Comparison of ENCODE assay signal across 8 mouse cellular contexts in genomic region chr11:119057291-119057690, GRCm38 (mm10). TPM values are rescaled to one million over a fixed set of nuclear protein-coding genes. Genes with fewer than 3 reads are reported as not detected.
DNase-seq lines count a peak whose midpoint lies in the region; ATAC-seq and TF ChIP-seq lines count a peak whose summit lies in the region.

No protein-coding gene starts in this region.

- no peaks in the 10 kb centered on the region for H3K9me3 ChIP-seq in embryonic facial prominence, embryonic 13.5 days
- H3K9me3 ChIP-seq in intestine, embryonic 15.5 days = no peaks in the 10 kb centered on the region

- no peak for ATAC-seq in embryonic facial prominence, embryonic 13.5 days (ENCODE audit: insufficient number of reproducible peaks, insufficient read depth, low FRiP score, low TSS enrichment, low read depth)
- ATAC-seq in intestine, embryonic 15.5 days = no peak

- no peak for DNase-seq in left cerebral cortex, adult 2 months (ENCODE audit: extremely low spot score in 1 of 2, low spot score in 2 of 2)
- no peak for DNase-seq in left cerebral cortex, postnatal 25 days (ENCODE audit: low spot score in 2 of 2)
- peak; percentile 53 for DNase-seq in naive thymus-derived CD4-positive, alpha-beta T cell, adult 2 months (ENCODE audit: low read depth)
- DNase-seq in adrenal gland, postnatal 36 days = no peak
- DNase-seq in adrenal gland, postnatal 14 days = no peak
- DNase-seq in gastrocnemius, postnatal 14 days = no peak

- peak overlapping the region; percentile 88 for H3K9ac ChIP-seq in embryonic facial prominence, embryonic 13.5 days
- H3K9ac ChIP-seq in intestine, embryonic 15.5 days = peak overlapping the region; percentile 84

- H3K36me3 ChIP-seq in embryonic facial prominence, embryonic 13.5 days = no peaks in the 10 kb centered on the region
- no peaks in the 10 kb centered on the region for H3K36me3 ChIP-seq in intestine, embryonic 15.5 days

- peaks cover 55% of the 10 kb centered on the region for H3K4me1 ChIP-seq in embryonic facial prominence, embryonic 13.5 days
- H3K4me1 ChIP-seq in intestine, embryonic 15.5 days (replicated peaks) = peaks cover 54% of the 10 kb centered on the region

- H3K4me2 ChIP-seq in embryonic facial prominence, embryonic 13.5 days = peak overlapping the region; percentile 87
- peak overlapping the region; percentile 94 for H3K4me2 ChIP-seq in intestine, embryonic 15.5 days (replicated peaks)

- intact Hi-C loops in left cerebral cortex, adult 2 months (cut with DNase I) = loop anchor here (2.0 kb wide), 1 partner anchor 14 kb away; no protein-coding TSS in a partner anchor
- intact Hi-C loops in left cerebral cortex, postnatal 25 days (cut with DNase I) = no loop called here
- intact Hi-C loops in gastrocnemius, postnatal 14 days (cut with DNase I; ENCODE audit: low total_unique reads) = no loop called here

- peak overlapping the region; percentile 80 for H3K4me3 ChIP-seq in left cerebral cortex, adult 2 months
- peak overlapping the region; percentile 55 for H3K4me3 ChIP-seq in embryonic facial prominence, embryonic 13.5 days
- peak overlapping the region; percentile 61 for H3K4me3 ChIP-seq in intestine, embryonic 15.5 days (replicated peaks)

- no peak for TF ChIP-seq CTCF in left cerebral cortex, adult 2 months (IDR thresholded peaks at IDR 0.05)

- no peak overlapping the region; the same call in 1 of the 2 replicates for H3K27ac ChIP-seq in left cerebral cortex, adult 2 months
- 0 out of 2 replicates have a peak overlapping the region, but pooled peaks have one; percentile 22 for H3K27ac ChIP-seq in embryonic facial prominence, embryonic 13.5 days
- no peak overlapping the region for H3K27ac ChIP-seq in intestine, embryonic 15.5 days

- WGBS in embryonic facial prominence, embryonic 13.5 days = 5% methylated on average over 9 of the region's 9 CpGs
- WGBS in intestine, embryonic 15.5 days = 10% methylated on average over 9 of the region's 9 CpGs

- H3K27me3 ChIP-seq in embryonic facial prominence, embryonic 13.5 days = peaks cover 87% of the 10 kb centered on the region
- H3K27me3 ChIP-seq in intestine, embryonic 15.5 days (replicated peaks) = peaks cover 71% of the 10 kb centered on the region

RNA-seq across cellular contexts. Expression of gene Cbx8, which starts 16.5 kb away (rescaled TPM):
- total RNA-seq in left cerebral cortex, adult 2 months (2021) = 10 to 100 TPM; 11.1 to 11.2 TPM
- total RNA-seq in left cerebral cortex, postnatal 25 days (2021) = 10 to 100 TPM; 12.9 to 17.7 TPM
- 6.8 and 10.7 TPM in 2 replicates for polyA plus RNA-seq in embryonic facial prominence, embryonic 13.5 days (2015; fragmentation: Nextera tagmentation; extraction: Ambion mirVana)
- polyA plus RNA-seq in intestine, embryonic 15.5 days (2015; fragmentation: Nextera tagmentation; extraction: Ambion mirVana) = 7.4 and 7.9 TPM in 2 replicates
- 10 to 100 TPM; 21.4 to 21.5 TPM for total RNA-seq in adrenal gland, postnatal 36 days (2021)
- 13.1 and 16.7 TPM in 2 replicates for total RNA-seq in adrenal gland, postnatal 14 days (2021)
- 1 to 10 TPM; 2.1 to 2.7 TPM for total RNA-seq in gastrocnemius, postnatal 14 days (2021)

RNA-seq across cellular contexts. Expression of gene Cbx4, which starts 28.7 kb away (rescaled TPM):
- total RNA-seq in left cerebral cortex, adult 2 months (2021) = 10 to 100 TPM; 51.4 to 54.3 TPM
- 10 to 100 TPM; 59.5 to 66.2 TPM for total RNA-seq in left cerebral cortex, postnatal 25 days (2021)
- polyA plus RNA-seq in embryonic facial prominence, embryonic 13.5 days (2015; fragmentation: Nextera tagmentation; extraction: Ambion mirVana) = 13.0 and 14.4 TPM in 2 replicates
- polyA plus RNA-seq in intestine, embryonic 15.5 days (2015; fragmentation: Nextera tagmentation; extraction: Ambion mirVana) = 10.7 and 11.2 TPM in 2 replicates
- total RNA-seq in adrenal gland, postnatal 36 days (2021) = 100 to 1,000 TPM; 200 to 332 TPM
- total RNA-seq in adrenal gland, postnatal 14 days (2021) = 105 and 156 TPM in 2 replicates
- total RNA-seq in gastrocnemius, postnatal 14 days (2021) = 1 to 10 TPM; 4.7 to 5.9 TPM

RNA-seq across cellular contexts. Expression of gene Cbx2, which starts 34.5 kb away (rescaled TPM):
- total RNA-seq in left cerebral cortex, adult 2 months (2021) = 1 to 10 TPM; 3.2 to 3.4 TPM
- total RNA-seq in left cerebral cortex, postnatal 25 days (2021) = 1 to 10 TPM; 2.6 to 3.0 TPM
- 54.4 and 64.8 TPM in 2 replicates for polyA plus RNA-seq in embryonic facial prominence, embryonic 13.5 days (2015; fragmentation: Nextera tagmentation; extraction: Ambion mirVana)
- 24.8 and 27.0 TPM in 2 replicates for polyA plus RNA-seq in intestine, embryonic 15.5 days (2015; fragmentation: Nextera tagmentation; extraction: Ambion mirVana)
- total RNA-seq in adrenal gland, postnatal 36 days (2021) = 1 to 10 TPM; 7.6 to 7.7 TPM
- total RNA-seq in adrenal gland, postnatal 14 days (2021) = 7.4 and 7.7 TPM in 2 replicates
- 1 to 10 TPM; 1.4 to 1.9 TPM for total RNA-seq in gastrocnemius, postnatal 14 days (2021)

Comparison
In these comparisons a context has a peak if more than half of its experiments do, and no peak if none do; other contexts are left out.
1. RNA of gene Cbx4, which starts 28.7 kb away (total RNA-seq): 200 to 332 TPM in adrenal gland, postnatal 36 days, 105 to 156 TPM in adrenal gland, postnatal 14 days, 59.5 to 66.2 TPM in left cerebral cortex, postnatal 25 days and 51.4 to 54.3 TPM in left cerebral cortex, adult 2 months; 4.7 to 5.9 TPM in gastrocnemius, postnatal 14 days; every median in the first group is over 4 times any median in the second.
2. Peak in every context shown above with its lines, with median percentiles within 50 percentile points of each other: H3K4me3 ChIP-seq.